ENCODE assay signal across 26 mouse cellular contexts in the genomic region with DNA sequence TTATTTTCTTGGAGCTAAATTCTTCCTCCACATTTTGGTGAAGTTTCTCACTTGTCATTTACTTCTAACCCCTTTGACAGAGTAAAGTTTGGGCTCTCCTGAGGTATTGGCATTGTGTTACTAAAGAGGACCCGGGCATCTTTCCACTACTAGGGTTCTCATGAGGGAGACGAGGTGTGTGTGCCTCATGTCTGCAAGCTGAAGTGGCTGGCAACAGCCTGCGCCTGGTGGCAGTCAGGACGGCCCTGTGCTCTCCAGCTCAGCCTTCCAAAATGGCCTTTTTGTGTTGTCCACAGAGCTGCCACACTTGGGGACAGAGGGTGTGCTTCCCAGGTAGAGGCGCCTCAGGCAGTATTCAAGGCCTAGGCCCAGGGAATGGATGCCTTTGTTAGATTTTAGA.
"Had no signal": no experiment of that assay in that cellular context is flagged by ENCODE, and none has a peak within 500 bp of the region (broad histone marks: within the 10 kb centered on the region; RNA-seq: fewer than 3 reads in every experiment).

No protein-coding gene starts in this region.

- H3K36me3 ChIP-seq: limb, embryonic 12.5 days; lung, embryonic 15.5 days; midbrain, embryonic 12.5 days; midbrain, embryonic 15.5 days; neural tube, embryonic 12.5 days; neural tube, embryonic 15.5 days had no signal

- ATAC-seq: liver, embryonic 12.5 days; midbrain, embryonic 15.5 days had no signal

- H3K9me3 ChIP-seq: limb, embryonic 12.5 days; liver, embryonic 12.5 days; liver, embryonic 15.5 days; lung, embryonic 15.5 days; megakaryocyte, embryonic 14.5 days; midbrain, embryonic 12.5 days; midbrain, embryonic 15.5 days; neural tube, embryonic 12.5 days; neural tube, embryonic 15.5 days had no signal

- H3K4me2 ChIP-seq: limb, embryonic 12.5 days; liver, embryonic 12.5 days; liver, embryonic 15.5 days; lung, embryonic 15.5 days; midbrain, embryonic 12.5 days; midbrain, embryonic 15.5 days; neural tube, embryonic 12.5 days; neural tube, embryonic 15.5 days had no signal

- H3K4me3 ChIP-seq: left cerebral cortex, adult 2 months; limb, embryonic 12.5 days; liver, embryonic 12.5 days; liver, embryonic 15.5 days; lung, embryonic 15.5 days; midbrain, embryonic 12.5 days; midbrain, embryonic 15.5 days; neural tube, embryonic 12.5 days; neural tube, embryonic 15.5 days had no signal

- H3K27me3 ChIP-seq: limb, embryonic 12.5 days; liver, embryonic 12.5 days; liver, embryonic 15.5 days; lung, embryonic 15.5 days; megakaryocyte, embryonic 14.5 days; midbrain, embryonic 12.5 days; midbrain, embryonic 15.5 days; neural tube, embryonic 12.5 days; neural tube, embryonic 15.5 days had no signal

- H3K9ac ChIP-seq: liver, embryonic 12.5 days; liver, embryonic 15.5 days; lung, embryonic 15.5 days; midbrain, embryonic 12.5 days; midbrain, embryonic 15.5 days; neural tube, embryonic 12.5 days; neural tube, embryonic 15.5 days had no signal

- H3K27ac ChIP-seq: left cerebral cortex, adult 2 months; liver, embryonic 12.5 days; liver, embryonic 15.5 days; lung, embryonic 15.5 days; midbrain, embryonic 12.5 days; midbrain, embryonic 15.5 days; neural tube, embryonic 12.5 days; neural tube, embryonic 15.5 days; stomach, postnatal 0 days had no signal

- DNase-seq: kidney, adult 9 months; kidney, postnatal 14 days; kidney, postnatal 4 days; layer of hippocampus, adult 9-11 months; layer of hippocampus, postnatal 36 days; liver; lung, adult 18-20 months; lung, postnatal 10 days; lung, postnatal 36 days; right cerebral cortex, adult 18-20 months; right cerebral cortex, postnatal 14 days; right cerebral cortex, postnatal 4 days; thymus, adult 2 months; thymus, postnatal 14 days; thymus, postnatal 4 days had no signal
